Mouse (Mus musculus) kidney, embryonic 16.5 days (tissue): Measurements from ENCODE around the gene Fam160a2. TPM values are rescaled to one million over a fixed set of nuclear protein-coding genes. Genes with fewer than 3 reads are reported as not detected.

Experiments
- polyA plus RNA-seq: library from polyadenylated mRNA; unstranded; fragments of >200 nt; fragmentation: Nextera tagmentation; extraction: Ambion mirVana; gene quantifications from 2 replicates; pipeline ENCODE4 v1.2.1, GENCODE M21; 2015

Fam160a2 gene
- polyA plus RNA-seq, 1 experiment from 2014 or later: 47.2 TPM

Other genes starting within 250 kb of the Fam160a2 start
- gene Olfr684, start 236.4 kb downstream of the Fam160a2 start, polyA plus RNA-seq: not detected in 2 replicates
- not detected in 2 replicates for gene Olfr685, start 214.0 kb downstream of the Fam160a2 start, polyA plus RNA-seq
- not detected in 2 replicates for gene Olfr686, start 192.6 kb downstream of the Fam160a2 start, polyA plus RNA-seq
- not detected in 2 replicates for gene Olfr688, start 112.0 kb downstream of the Fam160a2 start, polyA plus RNA-seq
- not detected in 2 replicates for gene Olfr689, start 88.9 kb downstream of the Fam160a2 start, polyA plus RNA-seq
- not detected in 2 replicates for gene Olfr690, start 66.0 kb downstream of the Fam160a2 start, polyA plus RNA-seq
- not detected in 2 replicates for gene Olfr691, start 57.8 kb downstream of the Fam160a2 start, polyA plus RNA-seq
- not detected in 2 replicates for gene Olfr692, start 31.8 kb downstream of the Fam160a2 start, polyA plus RNA-seq
- gene Gm5901, start 25.0 kb downstream of the Fam160a2 start, polyA plus RNA-seq: not detected in 2 replicates
- not detected in 2 replicates for gene Cnga4, start 4.5 kb upstream of the Fam160a2 start, polyA plus RNA-seq
- 0.67 and 0.85 TPM in 2 replicates for gene Cckbr, start 25.7 kb upstream of the Fam160a2 start, polyA plus RNA-seq
- gene Cavin3, start 82.2 kb upstream of the Fam160a2 start, polyA plus RNA-seq: 59.4 and 75.7 TPM in 2 replicates
- 58.7 and 60.7 TPM in 2 replicates for gene Smpd1, start 154.3 kb upstream of the Fam160a2 start, polyA plus RNA-seq
- gene Apbb1, start 181.6 kb upstream of the Fam160a2 start, polyA plus RNA-seq: 62.1 and 62.2 TPM in 2 replicates
- 1.3 and 1.7 TPM in 2 replicates for gene Hpx, start 200.1 kb upstream of the Fam160a2 start, polyA plus RNA-seq
- gene Trim3, start 233.5 kb upstream of the Fam160a2 start, polyA plus RNA-seq: 38.7 and 39.2 TPM in 2 replicates
- gene Timm10b, start 240.0 kb upstream of the Fam160a2 start, polyA plus RNA-seq: 164 and 183 TPM in 2 replicates
- 92.4 and 92.5 TPM in 2 replicates for gene Arfip2, start 240.4 kb upstream of the Fam160a2 start, polyA plus RNA-seq
- gene Gm45799, start 240.5 kb upstream of the Fam160a2 start, polyA plus RNA-seq: 13.1 and 32.4 TPM in 2 replicates